ENCODE assay signal across 9 mouse cellular contexts in genomic region chr1:74951556-74952210, GRCm38 (mm10). TPM values are rescaled to one million over a fixed set of nuclear protein-coding genes. Genes with fewer than 3 reads are reported as not detected.
DNase-seq lines count a peak whose midpoint lies in the region; ATAC-seq lines count a peak whose summit lies in the region.
"Had no signal": no experiment of that assay in that cellular context is flagged by ENCODE, and none has a peak within 500 bp of the region (broad histone marks: within the 10 kb centered on the region; RNA-seq: fewer than 3 reads in every experiment).

Ihh (minus strand) TSS chr1:74951672.

- no peak within 1 kb of the TSS; the same call in 1 of the 2 replicates for H3K9ac ChIP-seq in heart, embryonic 14.5 days (ENCODE audit: low read length)
- no peak within 1 kb of the TSS for H3K9ac ChIP-seq in heart, embryonic 16.5 days (ENCODE audit: low read length)
- peak within 1 kb of the TSS; percentile 29; the same call in 1 of the 2 replicates for H3K9ac ChIP-seq in neural tube, embryonic 12.5 days

- peaks cover 94% of the 10 kb centered on the region for H3K27me3 ChIP-seq in heart, embryonic 14.5 days (ENCODE audit: control insufficient read depth, insufficient read depth, low read length)
- peaks cover 89% of the 10 kb centered on the region for H3K27me3 ChIP-seq in heart, embryonic 16.5 days (ENCODE audit: control insufficient read depth, insufficient read depth, low read length)
- peaks cover 90% of the 10 kb centered on the region for H3K27me3 ChIP-seq in neural tube, embryonic 12.5 days (replicated peaks)

- no peak for DNase-seq in heart, adult 8-10 months (ENCODE audit: low spot score)
- peak; percentile 69 to 81 for DNase-seq in kidney, postnatal 36 days
- no peak for DNase-seq in urinary bladder, adult 18-20 months (ENCODE audit: low spot score in 2 of 2)
- no peak for DNase-seq in lung, postnatal 14 days
- DNase-seq in gastrocnemius, postnatal 36 days, result no peak

- whole genome bisulfite sequencing in heart, embryonic 14.5 days, result 3% methylated on average over 36 of the region's 55 CpGs
- 2% methylated on average over 51 of the region's 55 CpGs for WGBS in heart, embryonic 16.5 days
- WGBS in neural tube, embryonic 12.5 days, result under 1% methylated on average over 53 of the region's 55 CpGs

- H3K4me2 ChIP-seq in heart, embryonic 14.5 days (ENCODE audit: low read length), result peak within 1 kb of the TSS; percentile 78
- peak within 1 kb of the TSS; percentile 62 for H3K4me2 ChIP-seq in heart, embryonic 16.5 days (ENCODE audit: low read depth, low read length)
- H3K4me2 ChIP-seq in neural tube, embryonic 12.5 days (replicated peaks), result peak within 1 kb of the TSS; percentile 64

- peaks cover 3 to 27% of the 10 kb centered on the region in 2 experiments; a peak in 3 of 4 replicates for H3K4me1 ChIP-seq in heart, embryonic 14.5 days (ENCODE audit: control insufficient read depth in 2 of 2, insufficient read depth in 2 of 2, low read length in 2 of 2)
- peaks cover 26% of the 10 kb centered on the region for H3K4me1 ChIP-seq in heart, embryonic 16.5 days (ENCODE audit: control insufficient read depth, insufficient read depth, low read length)
- H3K4me1 ChIP-seq in neural tube, embryonic 12.5 days, result peaks cover 30% of the 10 kb centered on the region

- peak within 1 kb of the TSS; percentile 29 to 45 for H3K4me3 ChIP-seq in heart, embryonic 14.5 days (ENCODE audit: control insufficient read depth in 1 of 2, insufficient read depth in 1 of 2, low read depth in 1 of 2, low read length in 2 of 2)
- peak within 1 kb of the TSS; percentile 45 for H3K4me3 ChIP-seq in heart, embryonic 16.5 days (ENCODE audit: low read length)
- peak within 1 kb of the TSS; percentile 32 for H3K4me3 ChIP-seq in neural tube, embryonic 12.5 days

- no peaks in the 10 kb centered on the region for H3K9me3 ChIP-seq in heart, embryonic 14.5 days (ENCODE audit: control insufficient read depth, low read length)
- no peaks in the 10 kb centered on the region for H3K9me3 ChIP-seq in heart, embryonic 16.5 days (replicated peaks; ENCODE audit: control insufficient read depth, low read length)
- H3K9me3 ChIP-seq in neural tube, embryonic 12.5 days, result no peaks in the 10 kb centered on the region

- no peak for ATAC-seq in heart, embryonic 14.5 days (ENCODE audit: insufficient number of reproducible peaks, insufficient read depth, low FRiP score, low read depth)
- no peak for ATAC-seq in heart, embryonic 16.5 days (replicated peaks; ENCODE audit: extremely low read depth, insufficient read depth, low FRiP score)
- no peak for ATAC-seq in neural tube, embryonic 12.5 days (ENCODE audit: low FRiP score, low read depth)
- ATAC-seq: Patski had no signal

- H3K27ac ChIP-seq in heart, embryonic 14.5 days (replicated peaks in 1 of 2; ENCODE audit: control insufficient read depth in 1 of 2, insufficient read depth in 1 of 2, low read depth in 2 of 2, low read length in 2 of 2), result no peak within 1 kb of the TSS
- no peak within 1 kb of the TSS for H3K27ac ChIP-seq in heart, embryonic 16.5 days (ENCODE audit: low read length)
- H3K27ac ChIP-seq in neural tube, embryonic 12.5 days, result no peak within 1 kb of the TSS

- intact Hi-C loops in gastrocnemius, postnatal 36 days (cut with DNase I), result no loop called here

- no peaks in the 10 kb centered on the region for H3K36me3 ChIP-seq in heart, embryonic 14.5 days (ENCODE audit: control insufficient read depth, insufficient read depth, low read length)
- no peaks in the 10 kb centered on the region for H3K36me3 ChIP-seq in heart, embryonic 16.5 days (ENCODE audit: control insufficient read depth, insufficient read depth)
- H3K36me3 ChIP-seq in neural tube, embryonic 12.5 days, result no peaks in the 10 kb centered on the region

RNA-seq across cellular contexts. Expression of gene Ihh, which starts in this region (rescaled TPM):
- 0.14 TPM in 1 of 2 replicates, not detected in the other for polyA plus RNA-seq in heart, embryonic 14.5 days (2014; fragmentation: Nextera tagmentation; extraction: Ambion mirVana)
- total RNA-seq in heart, adult 8-10 months (2022), result under 1 TPM in 1 of 4 experiments, not detected in 3; 0.24 TPM
- polyA plus RNA-seq in heart, embryonic 16.5 days (2015; fragmentation: Nextera tagmentation; extraction: Ambion mirVana), result 0.14 and 0.17 TPM in 2 replicates
- 0.24 and 0.28 TPM in 2 replicates for polyA plus RNA-seq in neural tube, embryonic 12.5 days (2016; fragmentation: Nextera tagmentation; extraction: Ambion mirVana)
- under 1 TPM; 0.12 to 0.20 TPM for total RNA-seq in gastrocnemius, postnatal 36 days (2021)

Comparison
In these comparisons a context has a peak if more than half of its experiments do, and no peak if none do; other contexts are left out.
1. DNase-seq: peak in kidney, postnatal 36 days (2 of 2); none in heart, adult 8-10 months (single experiment), urinary bladder, adult 18-20 months (0 of 2), lung, postnatal 14 days (single experiment) and gastrocnemius, postnatal 36 days (0 of 2).
2. Peak in every context shown above with its lines, with median percentiles within 50 percentile points of each other: H3K4me2 ChIP-seq and H3K4me3 ChIP-seq.